In genomic region chr4:55527931-55528330, GRCm38 (mm10) we compare ENCODE assay signal across 16 mouse cellular contexts. TPM values are rescaled to one million over a fixed set of nuclear protein-coding genes. Genes with fewer than 3 reads are reported as not detected.
DNase-seq lines count a peak whose midpoint lies in the region; ATAC-seq and TF ChIP-seq lines count a peak whose summit lies in the region.
"Had no signal": no experiment of that assay in that cellular context is flagged by ENCODE, and none has a peak within 500 bp of the region (broad histone marks: within the 10 kb centered on the region; RNA-seq: fewer than 3 reads in every experiment).

No protein-coding gene starts in this region.

- peaks cover 34% of the 10 kb centered on the region for H3K4me1 ChIP-seq in limb, embryonic 13.5 days
- H3K4me1 ChIP-seq in limb, embryonic 10.5 days, result peaks cover 23% of the 10 kb centered on the region
- peaks cover 33% of the 10 kb centered on the region for H3K4me1 ChIP-seq in embryonic facial prominence, embryonic 13.5 days
- 0 out of 2 replicates have a peak, but pooled peaks cover 9% of the 10 kb centered on the region for H3K4me1 ChIP-seq in stomach, embryonic 14.5 days (ENCODE audit: control insufficient read depth, insufficient read depth, low read length)

- peaks cover 18% of the 10 kb centered on the region for H3K27me3 ChIP-seq in limb, embryonic 13.5 days
- peaks cover 29% of the 10 kb centered on the region for H3K27me3 ChIP-seq in limb, embryonic 10.5 days (ENCODE audit: low read depth, poor library complexity, severe bottlenecking)
- H3K27me3 ChIP-seq in embryonic facial prominence, embryonic 13.5 days, result peaks cover 10% of the 10 kb centered on the region; the same call in 1 of the 2 replicates
- H3K27me3 ChIP-seq in stomach, embryonic 14.5 days (ENCODE audit: control insufficient read depth, insufficient read depth, low read length), result no peaks in the 10 kb centered on the region
- H3K27me3 ChIP-seq: heart, embryonic 15.5 days had no signal

- no peak for TF ChIP-seq CTCF in gastrocnemius, adult 2 months (IDR thresholded peaks at IDR 0.05)

- no peak overlapping the region for H3K9ac ChIP-seq in limb, embryonic 13.5 days
- 0 out of 2 replicates have a peak overlapping the region, but pooled peaks have one; percentile 21 for H3K9ac ChIP-seq in embryonic facial prominence, embryonic 13.5 days
- no peak overlapping the region for H3K9ac ChIP-seq in stomach, embryonic 14.5 days (replicated peaks; ENCODE audit: low read depth, low read length)
- H3K9ac ChIP-seq: heart, embryonic 15.5 days; liver, embryonic 14.5 days had no signal

- DNase-seq in gastrocnemius, adult 2 months, result peak; percentile 40
- no peak for DNase-seq in gastrocnemius, postnatal 10 days
- DNase-seq in limb, embryonic 10.5 days (ENCODE audit: low spot score), result no peak
- no peak for DNase-seq in thymus, postnatal 0 days (ENCODE audit: low spot score)
- DNase-seq in cerebellum, adult 11-12 months, result no peak
- DNase-seq: adrenal gland, postnatal 10 days; cerebellum, postnatal 36 days; gastrocnemius, postnatal 25 days; right cerebral cortex, adult 18-20 months; thymus, postnatal 14 days had no signal

- ATAC-seq in limb, embryonic 13.5 days (ENCODE audit: low FRiP score, low read depth), result no peak
- ATAC-seq in embryonic facial prominence, embryonic 13.5 days (ENCODE audit: insufficient number of reproducible peaks, insufficient read depth, low FRiP score, low TSS enrichment, low read depth), result no peak
- ATAC-seq in stomach, embryonic 14.5 days (ENCODE audit: insufficient number of reproducible peaks, insufficient read depth, low FRiP score, low read depth), result no peak
- ATAC-seq: hindbrain, embryonic 16.5 days had no signal

- H3K4me2 ChIP-seq in limb, embryonic 13.5 days (replicated peaks), result peak overlapping the region; percentile 93
- H3K4me2 ChIP-seq in embryonic facial prominence, embryonic 13.5 days, result peak overlapping the region; percentile 94
- H3K4me2 ChIP-seq in stomach, embryonic 14.5 days (replicated peaks; ENCODE audit: low read depth, low read length), result peak overlapping the region; percentile 23; the same call in 1 of the 2 replicates
- H3K4me2 ChIP-seq: heart, embryonic 15.5 days had no signal

- H3K4me3 ChIP-seq in gastrocnemius, adult 2 months, result peak overlapping the region; percentile 89
- H3K4me3 ChIP-seq in limb, embryonic 13.5 days, result no peak overlapping the region
- no peak overlapping the region for H3K4me3 ChIP-seq in limb, embryonic 10.5 days
- peak overlapping the region; percentile 74 for H3K4me3 ChIP-seq in embryonic facial prominence, embryonic 13.5 days
- H3K4me3 ChIP-seq in stomach, embryonic 14.5 days (ENCODE audit: low read depth, low read length), result peak overlapping the region; percentile 13; the same call in 1 of the 2 replicates
- H3K4me3 ChIP-seq: heart, embryonic 15.5 days had no signal

- H3K36me3 ChIP-seq in limb, embryonic 13.5 days, result peaks cover 4% of the 10 kb centered on the region; the same call in 1 of the 2 replicates
- no peaks in the 10 kb centered on the region for H3K36me3 ChIP-seq in limb, embryonic 10.5 days
- 0 out of 2 replicates have a peak, but pooled peaks cover 3% of the 10 kb centered on the region for H3K36me3 ChIP-seq in embryonic facial prominence, embryonic 13.5 days
- H3K36me3 ChIP-seq in stomach, embryonic 14.5 days (ENCODE audit: control insufficient read depth, insufficient read depth, low read length), result no peaks in the 10 kb centered on the region
- H3K36me3 ChIP-seq: heart, embryonic 15.5 days had no signal

- WGBS in limb, embryonic 13.5 days, result 83% methylated on average over 12 of the region's 12 CpGs
- 90% methylated on average over 12 of the region's 12 CpGs for WGBS in limb, embryonic 10.5 days
- 75% methylated on average over 12 of the region's 12 CpGs for WGBS in embryonic facial prominence, embryonic 13.5 days
- 77% methylated on average over 12 of the region's 12 CpGs for WGBS in stomach, embryonic 14.5 days

- H3K9me3 ChIP-seq in limb, embryonic 13.5 days, result no peaks in the 10 kb centered on the region
- H3K9me3 ChIP-seq in limb, embryonic 10.5 days (replicated peaks), result no peaks in the 10 kb centered on the region
- no peaks in the 10 kb centered on the region for H3K9me3 ChIP-seq in embryonic facial prominence, embryonic 13.5 days
- no peaks in the 10 kb centered on the region for H3K9me3 ChIP-seq in stomach, embryonic 14.5 days (ENCODE audit: control insufficient read depth, low read depth, low read length)
- H3K9me3 ChIP-seq: heart, embryonic 15.5 days had no signal

- intact Hi-C loops in gastrocnemius, adult 2 months (cut with DNase I), result no loop called here

- H3K27ac ChIP-seq in gastrocnemius, adult 2 months, result peak overlapping the region; percentile 70
- H3K27ac ChIP-seq in limb, embryonic 13.5 days, result no peak overlapping the region
- no peak overlapping the region for H3K27ac ChIP-seq in limb, embryonic 10.5 days
- no peak overlapping the region for H3K27ac ChIP-seq in embryonic facial prominence, embryonic 13.5 days
- H3K27ac ChIP-seq in stomach, embryonic 14.5 days (ENCODE audit: low read length), result no peak overlapping the region
- H3K27ac ChIP-seq: heart, embryonic 15.5 days; liver, embryonic 14.5 days had no signal

RNA-seq across cellular contexts. Expression of gene Klf4, which starts 4.3 kb away (rescaled TPM):
- total RNA-seq in gastrocnemius, adult 2 months (2021), result 10 to 100 TPM in 1 of 2 experiments, 1 to 10 TPM in 1; 8.4 to 40.0 TPM
- 10 to 100 TPM; 19.3 to 21.8 TPM for total RNA-seq in gastrocnemius, postnatal 10 days (2021)
- 12.3 and 12.6 TPM in 2 replicates for polyA plus RNA-seq in limb, embryonic 13.5 days (2015; fragmentation: Nextera tagmentation; extraction: Ambion mirVana)
- 0.46 and 0.78 TPM in 2 replicates for polyA plus RNA-seq in limb, embryonic 10.5 days (2016; fragmentation: Nextera tagmentation; extraction: Ambion mirVana)
- 21.2 and 22.6 TPM in 2 replicates for polyA plus RNA-seq in embryonic facial prominence, embryonic 13.5 days (2015; fragmentation: Nextera tagmentation; extraction: Ambion mirVana)
- 21.0 and 23.3 TPM in 2 replicates for polyA plus RNA-seq in stomach, embryonic 14.5 days (2014; fragmentation: Nextera tagmentation; extraction: Ambion mirVana)
- polyA plus RNA-seq in thymus, postnatal 0 days (2015; fragmentation: Nextera tagmentation; extraction: Ambion mirVana), result 3.0 and 3.4 TPM in 2 replicates

Comparison
In these comparisons a context has a peak if more than half of its experiments do, and no peak if none do; other contexts are left out.
1. H3K4me3 ChIP-seq: peak in gastrocnemius, adult 2 months (single experiment), embryonic facial prominence, embryonic 13.5 days (single experiment) and stomach, embryonic 14.5 days (single experiment); none in limb, embryonic 13.5 days (single experiment) and limb, embryonic 10.5 days (single experiment).
2. H3K4me2 ChIP-seq: peak in every context shown above with its lines; median percentile 94 in embryonic facial prominence, embryonic 13.5 days; 93 in limb, embryonic 13.5 days; 23 in stomach, embryonic 14.5 days.